Mouse (Mus musculus) MEL (cell line): ENCODE data around the gene F2r. TPM values are rescaled to one million over a fixed set of nuclear protein-coding genes. Genes with fewer than 3 reads are reported as not detected.

Experiments
- DNase-seq: peaks from one replicate; pipeline ENCODE4 v3.0.0; 2011; ENCODE audit warnings: low read depth, low spot score
- H3K27ac ChIP-seq: 2 replicates; pipeline ENCODE4 v1.5.1; 2012; ENCODE audit warnings: low read depth, mild to moderate bottlenecking, control low read depth, low read length, moderate library complexity; ENCODE audit not compliant: control insufficient read depth
- H3K27me3 ChIP-seq, 2 experiments: fragments of 150-350 bp in 1 of 2; sonication (generic) in 1 of 2; 2 replicates each; pipeline ENCODE4 v1.6.1; 2012; ENCODE audit warnings: low read length in 2 of 2, mild to moderate bottlenecking in 2 of 2, improper control_type of control experiment in 1 of 2, moderate library complexity in 1 of 2; ENCODE audit not compliant: insufficient read depth in 2 of 2, control insufficient read depth in 1 of 2
- H3K36me3 ChIP-seq, 2 experiments: 2 replicates each; pipeline ENCODE4 v1.6.1; 2012 to 2014; ENCODE audit warnings: low read length in 2 of 2, improper control_type of control experiment in 1 of 2, inconsistent platforms in 1 of 2, mild to moderate bottlenecking in 1 of 2; ENCODE audit not compliant: insufficient read depth in 2 of 2, control insufficient read depth in 1 of 2
- H3K4me1 ChIP-seq, 2 experiments: fragments of 150-350 bp in 1 of 2; sonication (generic) in 1 of 2; 2 replicates each; pipeline ENCODE4 v1.6.1; 2012; ENCODE audit warnings: low read length in 2 of 2, improper control_type of control experiment in 1 of 2, mild to moderate bottlenecking in 1 of 2; ENCODE audit not compliant: insufficient read depth in 2 of 2, control insufficient read depth in 1 of 2
- H3K4me3 ChIP-seq, 2 experiments: fragments of 150-350 bp in 1 of 2; sonication (generic) in 1 of 2; 2 replicates each; pipeline ENCODE4 v1.5.1; 2012; ENCODE audit warnings: low read depth in 2 of 2, low read length in 2 of 2, mild to moderate bottlenecking in 2 of 2, moderate library complexity in 2 of 2, control low read depth in 1 of 2, improper control_type of control experiment in 1 of 2; ENCODE audit not compliant: control insufficient read depth in 1 of 2, insufficient read depth in 1 of 2
- H3K79me2 ChIP-seq: 2 replicates; pipeline ENCODE4 v1.6.1; 2012; ENCODE audit warnings: mild to moderate bottlenecking, low read length, moderate library complexity; ENCODE audit not compliant: control insufficient read depth, poor library complexity, insufficient read depth
- H3K9ac ChIP-seq: 2 replicates; pipeline ENCODE4 v1.6.1; 2012; ENCODE audit warnings: low read depth, mild to moderate bottlenecking, control low read depth, low read length, moderate library complexity; ENCODE audit not compliant: control insufficient read depth, poor library complexity, severe bottlenecking
- H3K9me3 ChIP-seq: fragments of 150-350 bp; sonication (generic); replicated peaks from 2 replicates; pipeline ENCODE4 v1.6.1; 2012; ENCODE audit warnings: mild to moderate bottlenecking, low read length, improper control_type of control experiment, moderate library complexity; ENCODE audit not compliant: insufficient read depth
- CHD1 ChIP-seq: IDR thresholded peaks from 2 replicates; pipeline ENCODE4 v1.6.1; 2012; ENCODE audit warnings: low read depth, mild to moderate bottlenecking, inconsistent platforms, low read length, improper control_type of control experiment
- CHD2 ChIP-seq: IDR thresholded peaks from 2 replicates; pipeline ENCODE4 v1.6.1; 2011; ENCODE audit warnings: low read length, improper control_type of control experiment
- CTCF ChIP-seq, 3 experiments: IDR thresholded peaks in 2 of 3; conservative IDR thresholded peaks in 1 of 3; 2 replicates each; pipeline ENCODE4 v1.5.1; 2011 to 2012; ENCODE audit warnings: low read length in 3 of 3, low read depth in 2 of 3, mild to moderate bottlenecking in 2 of 3, improper control_type of control experiment in 1 of 3, inconsistent platforms in 1 of 3, mixed read lengths in 1 of 3, moderate library complexity in 1 of 3; ENCODE audit not compliant: control insufficient read depth in 1 of 3, insufficient read depth in 1 of 3, poor library complexity in 1 of 3, severe bottlenecking in 1 of 3
- E2F4 ChIP-seq: IDR thresholded peaks from 2 replicates; pipeline ENCODE4 v1.6.1; 2011; ENCODE audit warnings: low read depth, low read length, improper control_type of control experiment, borderline replicate concordance
- ELF1 ChIP-seq: IDR thresholded peaks from 2 replicates; pipeline ENCODE4 v1.6.1; 2014; ENCODE audit warnings: low read depth, mild to moderate bottlenecking, inconsistent platforms, low read length, improper control_type of control experiment, moderate library complexity
- EP300 ChIP-seq, 2 experiments: IDR thresholded peaks; 2 replicates each; pipeline ENCODE4 v1.6.1; 2011; ENCODE audit warnings: improper control_type of control experiment in 2 of 2, low read length in 2 of 2, low read depth in 1 of 2, mild to moderate bottlenecking in 1 of 2
- ETS1 ChIP-seq: IDR thresholded peaks from 2 replicates; pipeline ENCODE4 v1.6.1; 2012; ENCODE audit warnings: low read depth, mild to moderate bottlenecking, inconsistent platforms, low read length, improper control_type of control experiment, moderate library complexity
- GABPA ChIP-seq: IDR thresholded peaks from 2 replicates; pipeline ENCODE4 v1.6.1; 2012; ENCODE audit warnings: low read depth, mild to moderate bottlenecking, inconsistent platforms, low read length, improper control_type of control experiment, moderate library complexity
- GATA1 ChIP-seq: IDR thresholded peaks from 2 replicates; pipeline ENCODE4 v1.6.1; 2011; ENCODE audit warnings: low read depth, low read length, improper control_type of control experiment
- MAFK ChIP-seq: IDR thresholded peaks from 2 replicates; pipeline ENCODE4 v1.6.1; 2011; ENCODE audit warnings: low read depth, mild to moderate bottlenecking, low read length, improper control_type of control experiment, borderline replicate concordance
- MAX ChIP-seq: IDR thresholded peaks from 2 replicates; pipeline ENCODE4 v1.6.1; 2011; ENCODE audit warnings: low read length, improper control_type of control experiment
- MAZ ChIP-seq: IDR thresholded peaks from 2 replicates; pipeline ENCODE4 v1.6.1; 2012; ENCODE audit warnings: low read depth, mild to moderate bottlenecking, inconsistent platforms, low read length, improper control_type of control experiment
- MEF2A ChIP-seq: IDR thresholded peaks from 2 replicates; pipeline ENCODE4 v1.6.1; 2014; ENCODE audit warnings: low read depth, mild to moderate bottlenecking, inconsistent platforms, low read length, improper control_type of control experiment; ENCODE audit not compliant: poor library complexity, insufficient replicate concordance, severe bottlenecking; ENCODE audit errors: extremely low read depth
- MXI1 ChIP-seq: IDR thresholded peaks from 2 replicates; pipeline ENCODE4 v1.6.1; 2011; ENCODE audit warnings: mild to moderate bottlenecking, low read depth, low read length, improper control_type of control experiment
- MYC ChIP-seq: IDR thresholded peaks from 2 replicates; pipeline ENCODE4 v1.6.1; 2011; ENCODE audit warnings: low read depth, mild to moderate bottlenecking, low read length, improper control_type of control experiment, moderate library complexity
- NELFE ChIP-seq: IDR thresholded peaks from 2 replicates; pipeline ENCODE4 v1.6.1; 2011; ENCODE audit warnings: low read depth, low read length, improper control_type of control experiment
- POLR2A ChIP-seq, 2 experiments: IDR thresholded peaks; 2 replicates each; pipeline ENCODE4 v1.6.1; 2011 to 2012; ENCODE audit warnings: low read length in 2 of 2, mild to moderate bottlenecking in 2 of 2, control low read depth in 1 of 2, improper control_type of control experiment in 1 of 2, low read depth in 1 of 2, moderate library complexity in 1 of 2; ENCODE audit not compliant: control insufficient read depth in 1 of 2, insufficient read depth in 1 of 2, poor library complexity in 1 of 2
- POLR2AphosphoS5 ChIP-seq: IDR thresholded peaks from 2 replicates; pipeline ENCODE4 v1.6.1; 2012; ENCODE audit warnings: low read depth, borderline replicate concordance, mild to moderate bottlenecking, inconsistent platforms, low read length, moderate library complexity, mixed read lengths
- RCOR1 ChIP-seq: IDR thresholded peaks from 2 replicates; pipeline ENCODE4 v1.6.1; 2012; ENCODE audit warnings: low read depth, mild to moderate bottlenecking, inconsistent platforms, low read length, improper control_type of control experiment
- TAL1 ChIP-seq: IDR thresholded peaks from 2 replicates; pipeline ENCODE4 v1.6.1; 2012; ENCODE audit warnings: mild to moderate bottlenecking, inconsistent platforms, low read length, moderate library complexity, mixed read lengths
- TCF12 ChIP-seq: IDR thresholded peaks from 2 replicates; pipeline ENCODE4 v1.6.1; 2014; ENCODE audit warnings: low read depth, mild to moderate bottlenecking, inconsistent platforms, low read length, improper control_type of control experiment, moderate library complexity
- USF1 ChIP-seq: IDR thresholded peaks from 2 replicates; pipeline ENCODE4 v1.6.1; 2014; ENCODE audit warnings: low read depth, mild to moderate bottlenecking, inconsistent platforms, low read length, improper control_type of control experiment, moderate library complexity
- USF2 ChIP-seq, 2 experiments: IDR thresholded peaks; 2 replicates each; pipeline ENCODE4 v1.6.1; 2011 to 2012; ENCODE audit warnings: improper control_type of control experiment in 2 of 2, low read length in 2 of 2, borderline replicate concordance in 1 of 2, inconsistent platforms in 1 of 2, low read depth in 1 of 2, mild to moderate bottlenecking in 1 of 2; ENCODE audit not compliant: insufficient read depth in 1 of 2
- ZNF384 ChIP-seq: IDR thresholded peaks from 2 replicates; pipeline ENCODE4 v1.6.1; 2012; ENCODE audit warnings: low read depth, mild to moderate bottlenecking, inconsistent platforms, low read length, improper control_type of control experiment
- polyA plus RNA-seq, 2 experiments: library from polyadenylated mRNA; stranded (reverse) in 1 of 2; unstranded in 1 of 2; fragments of >175 nt in 1 of 2; fragments of >200 nt in 1 of 2; gene quantifications; 2 replicates each; pipeline versions ENCODE4 v1.2.1 to v1.2.4; 2012; ENCODE audit warnings: low replicate concordance in 2 of 2, low read depth in 1 of 2; ENCODE audit not compliant: insufficient read length in 2 of 2, insufficient read depth in 1 of 2, missing spikeins in 1 of 2
- total RNA-seq: library from RNA; depleted of rRNA; stranded (reverse); fragments of 300-350 nt; gene quantifications from 2 replicates; pipeline ENCODE4 v1.2.3, GENCODE M21; 2012

F2r gene
- total and polyA plus RNA-seq, 3 experiments: 19.1 to 32.7 TPM; not detected in 1

DNA sequence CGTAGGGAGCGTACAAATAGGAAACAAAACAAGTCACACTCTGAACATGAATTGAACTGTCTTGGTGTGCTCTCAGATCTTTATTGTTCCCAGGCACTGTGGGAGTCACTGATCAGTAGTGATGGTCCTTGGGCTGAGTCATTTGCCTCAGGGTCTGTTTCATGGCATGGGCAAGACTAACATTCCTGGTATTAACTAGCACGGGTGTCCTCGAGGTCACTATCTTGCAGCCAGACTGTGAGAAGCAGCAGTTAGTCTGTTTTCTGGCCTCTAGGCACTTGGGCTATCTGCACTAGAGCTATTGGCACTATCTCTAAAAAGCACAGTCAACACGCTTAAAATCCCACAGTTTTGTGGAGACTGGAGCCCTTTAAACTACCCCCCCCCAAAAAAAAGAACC, 22.4 kb downstream of the F2r start:
- no peak for TF ChIP-seq CHD1
- TF ChIP-seq MAZ: no peak
- TF ChIP-seq USF2 (IDR thresholded peaks at IDR 0.05; ENCODE audit: borderline replicate concordance in 1 of 2, insufficient read depth in 1 of 2, low read depth in 1 of 2, low read length in 2 of 2): no peak
- no peak for TF ChIP-seq MYC
- no peak for TF ChIP-seq NELFE
- no peak for TF ChIP-seq POLR2AphosphoS5
- TF ChIP-seq USF1: no peak
- no peak for TF ChIP-seq EP300 (IDR thresholded peaks at IDR 0.05; ENCODE audit: low read depth in 1 of 2, low read length in 2 of 2)
- no peak for TF ChIP-seq MAX
- no peak for DNase-seq

DNA sequence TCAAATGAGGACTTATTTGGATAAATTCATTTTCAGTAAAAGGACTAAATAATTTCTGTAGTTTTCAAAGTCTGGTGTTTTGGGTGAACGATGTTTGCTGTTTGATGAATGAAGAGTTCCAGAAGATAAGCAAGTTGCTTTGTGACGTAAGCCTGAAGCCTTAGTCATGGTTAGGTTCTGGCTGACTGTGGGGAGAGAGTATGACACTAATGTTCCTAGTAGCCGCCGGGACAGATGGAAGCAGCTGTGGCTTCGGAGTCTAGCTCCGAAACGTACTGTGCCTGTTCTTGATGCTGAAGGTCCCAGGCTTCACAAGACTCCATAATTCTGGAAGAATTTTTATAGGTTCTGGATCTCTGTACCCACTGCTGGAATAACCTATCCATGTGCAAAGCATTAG, 22.9 kb downstream of the F2r start:
- Histone ChIP-seq H3K4me1 (peaks cover 0 to 2% of the 10 kb centered on the region in 2 experiments; a peak in 2 of 4 replicates), H3K36me3 (no peaks in the 10 kb centered on the region), H3K79me2 (no peaks in the 10 kb centered on the region), H3K4me3 (no peak overlapping the region), H3K27ac (no peak overlapping the region), H3K27me3 (no peaks in the 10 kb centered on the region; a peak in 1 of 4 replicates), H3K9ac (no peak overlapping the region), H3K9me3 (no peaks in the 10 kb centered on the region)
- no peak for TF ChIP-seq CTCF (IDR thresholded peaks at IDR 0.05 in 2 of 3, conservative IDR thresholded peaks at IDR 0.05 in 1 of 3; ENCODE audit: control insufficient read depth in 1 of 3, insufficient read depth in 1 of 3, low read depth in 2 of 3, low read length in 3 of 3, poor library complexity in 1 of 3, severe bottlenecking in 1 of 3)
- 0 out of 2 replicates have a peak, but pooled peaks have one; percentile 26 for TF ChIP-seq GATA1
- peak; percentile 47 for DNase-seq

More for the DNA sequence above, 22.4 kb downstream of the F2r start:
- no peak overlapping the region for H3K27ac ChIP-seq
- H3K36me3 ChIP-seq: no peaks in the 10 kb centered on the region
- no peaks in the 10 kb centered on the region for H3K79me2 ChIP-seq
- no peak overlapping the region for H3K9ac ChIP-seq
- H3K4me1 ChIP-seq: peaks cover 0 to 2% of the 10 kb centered on the region in 2 experiments; a peak in 2 of 4 replicates
- H3K27me3 ChIP-seq: no peaks in the 10 kb centered on the region; a peak in 1 of 4 replicates
- no peaks in the 10 kb centered on the region for H3K9me3 ChIP-seq
- no peak overlapping the region for H3K4me3 ChIP-seq

GRCm38 (mm10) chr13:95592860-95593259, 25.4 kb downstream of the F2r start:
- Histone ChIP-seq H3K9ac (no peak overlapping the region), H3K4me3 (no peak overlapping the region), H3K9me3 (no peaks in the 10 kb centered on the region), H3K79me2 (no peaks in the 10 kb centered on the region), H3K27me3 (peaks cover 0 to 3% of the 10 kb centered on the region in 2 experiments; a peak in 2 of 4 replicates), H3K27ac (no peak overlapping the region), H3K4me1 (peaks cover 0 to 2% of the 10 kb centered on the region in 2 experiments; a peak in 1 of 4 replicates), H3K36me3 (no peaks in the 10 kb centered on the region)
- peak; percentile 49 for DNase-seq
- TF ChIP-seq RCOR1: peak; percentile 93
- peak; percentile 49; the same call in 1 of the 2 replicates for TF ChIP-seq GATA1
- no peak for TF ChIP-seq POLR2A (IDR thresholded peaks at IDR 0.05; ENCODE audit: control insufficient read depth in 1 of 2, insufficient read depth in 1 of 2, low read depth in 1 of 2, low read length in 2 of 2, poor library complexity in 1 of 2)
- no peak for TF ChIP-seq MAZ
- no peak for TF ChIP-seq USF2 (IDR thresholded peaks at IDR 0.05; ENCODE audit: borderline replicate concordance in 1 of 2, insufficient read depth in 1 of 2, low read depth in 1 of 2, low read length in 2 of 2)
- no peak for TF ChIP-seq GABPA
- TF ChIP-seq EP300 (IDR thresholded peaks at IDR 0.05; ENCODE audit: low read depth in 1 of 2, low read length in 2 of 2): peak; percentile 21 to 45; a peak in 2 of 4 replicates
- no peak for TF ChIP-seq MXI1
- TF ChIP-seq ZNF384: no peak
- no peak for TF ChIP-seq E2F4
- TF ChIP-seq TAL1: no peak
- peak; percentile 50; the same call in 1 of the 2 replicates for TF ChIP-seq ETS1
- TF ChIP-seq MAX: no peak
- no peak for TF ChIP-seq ELF1
- TF ChIP-seq NELFE: no peak
- TF ChIP-seq MEF2A: no peak
- TF ChIP-seq CHD1: no peak
- TF ChIP-seq USF1: no peak
- 0 out of 2 replicates have a peak, but pooled peaks have one; percentile 9 for TF ChIP-seq TCF12
- no peak for TF ChIP-seq CHD2
- no peak for TF ChIP-seq MAFK
